Mouse (Mus musculus): ENCODE measurements around the gene Nos1ap. TPM values are rescaled to one million over a fixed set of nuclear protein-coding genes. Genes with fewer than 3 reads are reported as not detected.
A peak's percentile ranks its signal among the peaks of the same experiment; 100 is the strongest.

The Nos1ap gene
- polyA plus RNA-seq, 1 experiment from 2014 or later, result 17.2 TPM

GRCm38 (mm10) chr1:170489936-170490335, 99.7 kb downstream of the Nos1ap start:
- Histone ChIP-seq H3K9ac (replicated peaks; ENCODE audit: low read depth, low read length) (no peak overlapping the region), H3K27me3 (ENCODE audit: control insufficient read depth, insufficient read depth, low read length) (no peaks in the 10 kb centered on the region), H3K27ac (ENCODE audit: low read length) (no peak overlapping the region), H3K36me3 (ENCODE audit: control insufficient read depth, insufficient read depth, low read length) (no peaks in the 10 kb centered on the region), H3K4me1 (ENCODE audit: control insufficient read depth, insufficient read depth, low read length) (no peaks in the 10 kb centered on the region), H3K9me3 (ENCODE audit: control insufficient read depth, low read depth, low read length) (no peaks in the 10 kb centered on the region), H3K4me3 (ENCODE audit: low read depth, low read length) (no peak overlapping the region), H3K4me2 (replicated peaks; ENCODE audit: low read depth, low read length) (no peak overlapping the region)
- 81% methylated on average over 7 of the region's 7 CpGs for WGBS
- ATAC-seq (ENCODE audit: insufficient number of reproducible peaks, insufficient read depth, low FRiP score, low read depth), result no peak

GRCm38 (mm10) chr1:170489450-170489849, 100.2 kb downstream of the Nos1ap start:
- Histone ChIP-seq H3K4me3 (ENCODE audit: low read depth, low read length) (no peak overlapping the region), H3K4me2 (replicated peaks; ENCODE audit: low read depth, low read length) (no peak overlapping the region), H3K27me3 (ENCODE audit: control insufficient read depth, insufficient read depth, low read length) (no peaks in the 10 kb centered on the region), H3K9me3 (ENCODE audit: control insufficient read depth, low read depth, low read length) (no peaks in the 10 kb centered on the region), H3K9ac (replicated peaks; ENCODE audit: low read depth, low read length) (no peak overlapping the region), H3K4me1 (ENCODE audit: control insufficient read depth, insufficient read depth, low read length) (no peaks in the 10 kb centered on the region), H3K27ac (ENCODE audit: low read length) (no peak overlapping the region), H3K36me3 (ENCODE audit: control insufficient read depth, insufficient read depth, low read length) (no peaks in the 10 kb centered on the region)
- no peak for ATAC-seq (ENCODE audit: insufficient number of reproducible peaks, insufficient read depth, low FRiP score, low read depth)
- WGBS, result 88% methylated on average over 6 of the region's 6 CpGs

GRCm38 (mm10) chr1:170485119-170485518, 104.5 kb downstream of the Nos1ap start:
- H3K36me3 ChIP-seq (ENCODE audit: control insufficient read depth, insufficient read depth, low read length), result no peaks in the 10 kb centered on the region
- 18% methylated on average over 4 of the region's 4 CpGs for WGBS
- no peaks in the 10 kb centered on the region for H3K27me3 ChIP-seq (ENCODE audit: control insufficient read depth, insufficient read depth, low read length)
- peaks cover 5% of the 10 kb centered on the region; the same call in 1 of the 2 replicates for H3K4me1 ChIP-seq (ENCODE audit: control insufficient read depth, insufficient read depth, low read length)
- no peak overlapping the region for H3K4me3 ChIP-seq (ENCODE audit: low read depth, low read length)
- no peak overlapping the region for H3K27ac ChIP-seq (ENCODE audit: low read length)
- no peak for ATAC-seq (ENCODE audit: insufficient number of reproducible peaks, insufficient read depth, low FRiP score, low read depth)
- no peak overlapping the region for H3K9ac ChIP-seq (replicated peaks; ENCODE audit: low read depth, low read length)
- no peaks in the 10 kb centered on the region for H3K9me3 ChIP-seq (ENCODE audit: control insufficient read depth, low read depth, low read length)
- no peak overlapping the region for H3K4me2 ChIP-seq (replicated peaks; ENCODE audit: low read depth, low read length)

DNA sequence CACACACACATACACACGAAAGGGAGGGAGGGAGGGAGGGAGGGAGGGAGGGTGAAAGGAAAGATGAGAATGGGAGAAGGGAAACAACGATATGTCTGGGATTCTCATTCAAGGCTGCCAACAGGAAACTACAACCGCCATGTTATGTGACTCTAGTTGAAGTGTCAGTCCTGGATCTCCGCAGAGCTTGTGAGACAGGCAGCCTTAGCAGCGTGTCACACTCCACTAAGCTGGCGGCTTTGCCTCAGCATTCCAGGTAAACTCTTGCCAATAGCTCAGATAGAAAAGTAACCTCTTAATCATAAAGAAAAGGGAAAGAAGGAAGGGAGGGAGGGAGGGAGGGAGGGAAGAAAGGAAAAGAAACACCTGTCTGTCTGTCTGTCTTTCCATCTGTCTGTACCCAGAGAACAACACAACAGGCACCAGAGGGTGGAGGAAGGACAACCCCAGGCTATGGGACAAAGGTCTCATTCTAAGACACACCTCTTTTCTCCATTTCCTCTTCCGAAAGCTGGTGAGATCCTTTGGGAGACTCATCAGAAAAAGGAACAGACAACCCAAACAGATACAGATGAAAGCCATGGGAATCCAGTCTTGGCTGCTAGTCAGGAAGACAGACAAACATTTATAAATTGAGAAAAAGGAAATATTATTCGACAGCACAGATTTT, 107.3 kb downstream of the Nos1ap start:
- Histone ChIP-seq H3K36me3 (ENCODE audit: control insufficient read depth, insufficient read depth, low read length) (no peaks in the 10 kb centered on the region), H3K27ac (ENCODE audit: low read length) (no peak overlapping the region), H3K4me1 (ENCODE audit: control insufficient read depth, insufficient read depth, low read length) (peaks cover 21% of the 10 kb centered on the region), H3K9me3 (ENCODE audit: control insufficient read depth, low read depth, low read length) (no peaks in the 10 kb centered on the region), H3K27me3 (ENCODE audit: control insufficient read depth, insufficient read depth, low read length) (no peaks in the 10 kb centered on the region), H3K9ac (replicated peaks; ENCODE audit: low read depth, low read length) (no peak overlapping the region), H3K4me2 (replicated peaks; ENCODE audit: low read depth, low read length) (no peak overlapping the region), H3K4me3 (ENCODE audit: low read depth, low read length) (no peak overlapping the region)
- ATAC-seq (ENCODE audit: insufficient number of reproducible peaks, insufficient read depth, low FRiP score, low read depth), result no peak
- WGBS, result 69% methylated on average over 7 of the region's 8 CpGs

DNA sequence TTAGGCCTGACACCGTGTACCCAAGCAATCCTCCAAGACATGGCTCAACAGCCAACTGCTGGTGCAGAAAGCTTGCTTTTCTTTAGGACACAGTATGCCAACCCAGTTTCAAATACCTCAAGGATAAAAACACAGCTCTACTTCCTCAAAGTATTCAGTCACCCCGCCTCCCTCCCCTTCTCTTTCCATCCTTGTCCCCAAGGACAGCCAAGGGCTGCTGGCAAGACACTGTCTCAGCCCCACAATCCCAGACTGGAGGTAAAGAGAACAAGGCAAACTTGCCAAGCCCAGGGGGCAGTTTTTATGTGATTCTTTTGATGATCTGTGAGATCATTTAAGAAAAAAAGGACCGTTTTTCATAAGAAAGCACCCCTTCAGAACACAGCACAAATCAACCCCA, 108.6 kb downstream of the Nos1ap start:
- ATAC-seq (ENCODE audit: insufficient number of reproducible peaks, insufficient read depth, low FRiP score, low read depth), result no peak
- Histone ChIP-seq H3K9me3 (ENCODE audit: control insufficient read depth, low read depth, low read length) (no peaks in the 10 kb centered on the region), H3K4me2 (replicated peaks; ENCODE audit: low read depth, low read length) (no peak overlapping the region), H3K27ac (ENCODE audit: low read length) (no peak overlapping the region), H3K36me3 (ENCODE audit: control insufficient read depth, insufficient read depth, low read length) (no peaks in the 10 kb centered on the region), H3K4me3 (ENCODE audit: low read depth, low read length) (no peak overlapping the region), H3K27me3 (ENCODE audit: control insufficient read depth, insufficient read depth, low read length) (no peaks in the 10 kb centered on the region), H3K4me1 (ENCODE audit: control insufficient read depth, insufficient read depth, low read length) (peaks cover 21% of the 10 kb centered on the region), H3K9ac (replicated peaks; ENCODE audit: low read depth, low read length) (no peak overlapping the region)
- WGBS, result 72% methylated on average over 3 of the region's 3 CpGs

DNA sequence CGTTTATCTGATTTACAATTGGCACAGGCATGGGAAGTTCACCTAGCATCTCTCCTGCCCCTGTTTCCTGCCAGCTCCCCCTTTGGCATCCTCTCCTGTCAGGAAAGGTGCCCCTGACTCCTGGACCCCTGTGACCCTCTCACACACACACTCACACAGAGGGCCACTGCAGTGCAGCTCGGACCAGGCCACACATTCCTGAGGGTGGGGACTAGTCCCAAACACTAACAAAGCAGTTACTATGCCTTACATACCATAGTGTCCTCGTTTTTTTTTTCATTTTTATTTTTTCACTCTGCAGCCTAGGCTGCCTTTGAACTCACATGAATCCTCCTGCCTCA, 110.2 kb downstream of the Nos1ap start:
- Histone ChIP-seq H3K36me3 (ENCODE audit: control insufficient read depth, insufficient read depth, low read length) (no peaks in the 10 kb centered on the region), H3K9me3 (ENCODE audit: control insufficient read depth, low read depth, low read length) (no peaks in the 10 kb centered on the region), H3K4me1 (ENCODE audit: control insufficient read depth, insufficient read depth, low read length) (peaks cover 21% of the 10 kb centered on the region), H3K4me2 (replicated peaks; ENCODE audit: low read depth, low read length) (no peak overlapping the region), H3K9ac (replicated peaks; ENCODE audit: low read depth, low read length) (no peak overlapping the region), H3K27ac (ENCODE audit: low read length) (no peak overlapping the region), H3K27me3 (ENCODE audit: control insufficient read depth, insufficient read depth, low read length) (no peaks in the 10 kb centered on the region), H3K4me3 (ENCODE audit: low read depth, low read length) (no peak overlapping the region)
- WGBS, result 12% methylated on average over 3 of the region's 3 CpGs
- ATAC-seq (ENCODE audit: insufficient number of reproducible peaks, insufficient read depth, low FRiP score, low read depth), result peak; percentile 68; the same call in 1 of the 2 replicates

GRCm38 (mm10) chr1:170478791-170479457, 110.7 kb downstream of the Nos1ap start:
- Histone ChIP-seq H3K9ac (replicated peaks; ENCODE audit: low read depth, low read length) (0 out of 2 replicates have a peak overlapping the region, but pooled peaks have one; percentile 7), H3K4me2 (replicated peaks; ENCODE audit: low read depth, low read length) (no peak overlapping the region), H3K4me3 (ENCODE audit: low read depth, low read length) (no peak overlapping the region), H3K27me3 (ENCODE audit: control insufficient read depth, insufficient read depth, low read length) (no peaks in the 10 kb centered on the region), H3K4me1 (ENCODE audit: control insufficient read depth, insufficient read depth, low read length) (peaks cover 21% of the 10 kb centered on the region), H3K9me3 (ENCODE audit: control insufficient read depth, low read depth, low read length) (no peaks in the 10 kb centered on the region), H3K27ac (ENCODE audit: low read length) (peak overlapping the region; percentile 69; the same call in 1 of the 2 replicates), H3K36me3 (ENCODE audit: control insufficient read depth, insufficient read depth, low read length) (no peaks in the 10 kb centered on the region)
- ATAC-seq (ENCODE audit: insufficient number of reproducible peaks, insufficient read depth, low FRiP score, low read depth), result peak; percentile 57; the same call in 1 of the 2 replicates
- 32% methylated on average over 4 of the region's 4 CpGs for WGBS

GRCm38 (mm10) chr1:170477636-170478600, 111.7 kb downstream of the Nos1ap start:
- no peak for ATAC-seq (ENCODE audit: insufficient number of reproducible peaks, insufficient read depth, low FRiP score, low read depth)
- no peaks in the 10 kb centered on the region for H3K36me3 ChIP-seq (ENCODE audit: control insufficient read depth, insufficient read depth, low read length)
- peaks cover 21% of the 10 kb centered on the region for H3K4me1 ChIP-seq (ENCODE audit: control insufficient read depth, insufficient read depth, low read length)
- 44% methylated on average over 10 of the region's 10 CpGs for WGBS
- H3K9ac ChIP-seq (replicated peaks; ENCODE audit: low read depth, low read length), result 0 out of 2 replicates have a peak overlapping the region, but pooled peaks have one; percentile 7
- H3K4me3 ChIP-seq (ENCODE audit: low read depth, low read length), result no peak overlapping the region
- no peak overlapping the region for H3K4me2 ChIP-seq (replicated peaks; ENCODE audit: low read depth, low read length)
- H3K27me3 ChIP-seq (ENCODE audit: control insufficient read depth, insufficient read depth, low read length), result no peaks in the 10 kb centered on the region
- H3K27ac ChIP-seq (ENCODE audit: low read length), result peak overlapping the region; percentile 69; the same call in 1 of the 2 replicates
- H3K9me3 ChIP-seq (ENCODE audit: control insufficient read depth, low read depth, low read length), result no peaks in the 10 kb centered on the region

All from stomach, embryonic 14.5 days (tissue).